Mouse (Mus musculus): ENCODE measurements around the gene Gm17660. TPM values are rescaled to one million over a fixed set of nuclear protein-coding genes. Genes with fewer than 3 reads are reported as not detected.

The Gm17660 gene
- total and polyA plus RNA-seq, 3 experiments, result not detected

DNA sequence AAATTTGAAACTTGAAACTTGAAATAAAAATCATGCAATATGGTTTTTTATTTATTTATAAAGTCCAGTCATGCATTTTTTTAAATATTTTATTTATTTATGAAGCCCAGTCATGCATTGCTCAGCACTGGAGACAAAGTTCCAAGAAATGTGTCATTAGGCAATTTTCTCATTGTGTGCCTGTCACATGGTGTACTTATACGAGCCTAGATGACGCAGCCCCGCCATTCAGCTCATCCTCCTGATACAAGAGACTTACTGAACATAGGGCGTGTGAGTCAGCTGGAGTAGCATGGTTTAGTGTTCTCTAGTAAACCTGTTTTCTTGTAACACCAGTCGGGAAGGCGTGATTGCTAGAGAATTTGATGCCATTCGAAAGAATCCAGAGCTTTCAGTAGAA is 21.1 kb downstream of the Gm17660 start:
- H3K9ac ChIP-seq (ENCODE audit: control insufficient read depth, low read depth, low read length, poor library complexity, severe bottlenecking), result no peak overlapping the region
- peaks cover 12 to 14% of the 10 kb centered on the region in 2 experiments for H3K36me3 ChIP-seq (ENCODE audit: control insufficient read depth in 1 of 2, insufficient read depth in 2 of 2, low read length in 2 of 2)
- H3K9me3 ChIP-seq (replicated peaks; ENCODE audit: insufficient read depth, low read length), result no peaks in the 10 kb centered on the region
- no peak for TF ChIP-seq GABPA (IDR thresholded peaks at IDR 0.05; ENCODE audit: low read depth, low read length)
- 0 out of 2 replicates have a peak, but pooled peaks cover 2% of the 10 kb centered on the region for H3K79me2 ChIP-seq (ENCODE audit: control insufficient read depth, insufficient read depth, low read length, poor library complexity)
- H3K4me3 ChIP-seq (ENCODE audit: control insufficient read depth in 1 of 2, insufficient read depth in 1 of 2, low read depth in 2 of 2, low read length in 2 of 2), result no peak overlapping the region
- H3K4me1 ChIP-seq (ENCODE audit: control insufficient read depth in 1 of 2, insufficient read depth in 2 of 2, low read length in 2 of 2), result peaks cover 6 to 11% of the 10 kb centered on the region in 2 experiments
- H3K27me3 ChIP-seq (ENCODE audit: control insufficient read depth in 1 of 2, insufficient read depth in 2 of 2, low read length in 2 of 2), result no peaks in the 10 kb centered on the region
- DNase-seq (ENCODE audit: low read depth, low spot score), result no peak
- no peak overlapping the region for H3K27ac ChIP-seq (ENCODE audit: control insufficient read depth, low read depth, low read length)

DNA sequence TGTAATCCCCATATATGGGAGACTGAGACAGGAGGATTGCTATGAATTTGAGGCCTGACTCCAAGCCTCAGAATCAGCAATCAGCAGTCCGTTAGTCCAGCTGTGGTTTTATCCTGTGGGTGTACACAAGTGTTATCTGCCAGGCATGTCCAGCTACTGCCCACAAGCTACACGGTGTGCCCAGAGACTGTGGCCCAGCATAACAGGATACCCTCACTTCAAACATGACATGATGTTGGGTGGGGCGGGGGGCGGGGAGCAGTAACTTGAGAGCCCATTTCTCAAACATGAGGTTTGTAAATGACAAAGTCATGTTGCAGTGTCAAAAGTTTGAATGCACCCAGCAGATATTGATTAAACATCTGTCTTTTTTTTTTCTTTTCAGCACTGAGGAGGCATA is 21.6 kb downstream of the Gm17660 start:
- TF ChIP-seq HCFC1 (IDR thresholded peaks at IDR 0.05; ENCODE audit: low read depth, low read length), result no peak
- TF ChIP-seq ELF1 (IDR thresholded peaks at IDR 0.05; ENCODE audit: low read depth, low read length), result no peak
- TF ChIP-seq UBTF (IDR thresholded peaks at IDR 0.05; ENCODE audit: borderline replicate concordance, insufficient read depth, low read depth, low read length), result no peak
- TF ChIP-seq MEF2A (IDR thresholded peaks at IDR 0.05; ENCODE audit: extremely low read depth, insufficient replicate concordance, low read depth, low read length, poor library complexity, severe bottlenecking), result no peak
- Histone ChIP-seq H3K27me3 (ENCODE audit: control insufficient read depth in 1 of 2, insufficient read depth in 2 of 2, low read length in 2 of 2) (no peaks in the 10 kb centered on the region), H3K4me3 (ENCODE audit: control insufficient read depth in 1 of 2, insufficient read depth in 1 of 2, low read depth in 2 of 2, low read length in 2 of 2) (no peak overlapping the region), H3K4me1 (ENCODE audit: control insufficient read depth in 1 of 2, insufficient read depth in 2 of 2, low read length in 2 of 2) (peaks cover 6 to 8% of the 10 kb centered on the region in 2 experiments), H3K79me2 (ENCODE audit: control insufficient read depth, insufficient read depth, low read length, poor library complexity) (0 out of 2 replicates have a peak, but pooled peaks cover 2% of the 10 kb centered on the region), H3K9ac (ENCODE audit: control insufficient read depth, low read depth, low read length, poor library complexity, severe bottlenecking) (no peak overlapping the region), H3K27ac (ENCODE audit: control insufficient read depth, low read depth, low read length) (no peak overlapping the region), H3K36me3 (ENCODE audit: control insufficient read depth in 1 of 2, insufficient read depth in 2 of 2, low read length in 2 of 2) (peaks cover 12 to 14% of the 10 kb centered on the region in 2 experiments), H3K9me3 (replicated peaks; ENCODE audit: insufficient read depth, low read length) (no peaks in the 10 kb centered on the region)
- DNase-seq (ENCODE audit: low read depth, low spot score), result no peak

- peaks cover 6 to 8% of the 10 kb centered on the region in 2 experiments for H3K4me1 ChIP-seq (ENCODE audit: control insufficient read depth in 1 of 2, insufficient read depth in 2 of 2, low read length in 2 of 2)
- peak; percentile 43 for DNase-seq (ENCODE audit: low read depth, low spot score)
- TF ChIP-seq SMC3 (IDR thresholded peaks at IDR 0.05; ENCODE audit: low read depth, low read length), result no peak
- TF ChIP-seq POLR2A (IDR thresholded peaks at IDR 0.05; ENCODE audit: control insufficient read depth in 1 of 2, insufficient read depth in 1 of 2, low read depth in 1 of 2, low read length in 2 of 2, poor library complexity in 1 of 2), result no peak
- TF ChIP-seq KAT2A (conservative IDR thresholded peaks at IDR 0.05; ENCODE audit: low read depth, low read length), result no peak
- no peak for TF ChIP-seq MXI1 (IDR thresholded peaks at IDR 0.05; ENCODE audit: low read depth, low read length)
- no peak for TF ChIP-seq ZC3H11A (IDR thresholded peaks at IDR 0.05; ENCODE audit: low read depth, low read length)
- no peak for TF ChIP-seq RAD21 (IDR thresholded peaks at IDR 0.05; ENCODE audit: low read depth, low read length)
- no peak for TF ChIP-seq MAZ (IDR thresholded peaks at IDR 0.05; ENCODE audit: low read depth, low read length)
- no peak for TF ChIP-seq MYB (IDR thresholded peaks at IDR 0.05; ENCODE audit: low read depth, low read length)
- peak; percentile 82 for TF ChIP-seq GATA1 (IDR thresholded peaks at IDR 0.05; ENCODE audit: low read depth, low read length)
- no peak for TF ChIP-seq BHLHE40 (IDR thresholded peaks at IDR 0.05; ENCODE audit: borderline replicate concordance, low read depth, low read length)
- TF ChIP-seq MYC (IDR thresholded peaks at IDR 0.05; ENCODE audit: low read depth, low read length), result no peak
- no peak for TF ChIP-seq JUND (IDR thresholded peaks at IDR 0.05; ENCODE audit: low read depth, low read length)
- no peak for TF ChIP-seq CHD2 (IDR thresholded peaks at IDR 0.05; ENCODE audit: low read length)
- peak; percentile 54; the same call in 1 of the 2 replicates for TF ChIP-seq TCF12 (IDR thresholded peaks at IDR 0.05; ENCODE audit: low read depth, low read length)
- TF ChIP-seq CHD1 (IDR thresholded peaks at IDR 0.05; ENCODE audit: low read depth, low read length), result no peak
- TF ChIP-seq EP300 (IDR thresholded peaks at IDR 0.05; ENCODE audit: low read depth in 1 of 2, low read length in 2 of 2), result peak; percentile 35 to 81
- TF ChIP-seq ZKSCAN1 (IDR thresholded peaks at IDR 0.05; ENCODE audit: low read depth, low read length), result 0 out of 2 replicates have a peak, but pooled peaks have one; percentile 45
- no peak for TF ChIP-seq USF1 (IDR thresholded peaks at IDR 0.05; ENCODE audit: low read depth, low read length)
- TF ChIP-seq ELF1 (IDR thresholded peaks at IDR 0.05; ENCODE audit: low read depth, low read length), result no peak
- TF ChIP-seq USF2 (IDR thresholded peaks at IDR 0.05; ENCODE audit: borderline replicate concordance in 1 of 2, insufficient read depth in 1 of 2, low read depth in 1 of 2, low read length in 2 of 2), result no peak
- no peak for TF ChIP-seq ZMIZ1 (IDR thresholded peaks at IDR 0.05; ENCODE audit: low read depth, low read length)
- TF ChIP-seq CTCF (IDR thresholded peaks at IDR 0.05 in 2 of 3, conservative IDR thresholded peaks at IDR 0.05 in 1 of 3; ENCODE audit: control insufficient read depth in 1 of 3, insufficient read depth in 1 of 3, low read depth in 2 of 3, low read length in 3 of 3, poor library complexity in 1 of 3, severe bottlenecking in 1 of 3), result no peak
Observed at GRCm38 (mm10) chr5:104054938-104055337, 22.5 kb downstream of the Gm17660 start.

More at GRCm38 (mm10) chr5:104054938-104055337, 22.5 kb downstream of the Gm17660 start:
- Histone ChIP-seq H3K9me3 (replicated peaks; ENCODE audit: insufficient read depth, low read length) (no peaks in the 10 kb centered on the region), H3K36me3 (ENCODE audit: control insufficient read depth in 1 of 2, insufficient read depth in 2 of 2, low read length in 2 of 2) (peaks cover 12 to 14% of the 10 kb centered on the region in 2 experiments), H3K9ac (ENCODE audit: control insufficient read depth, low read depth, low read length, poor library complexity, severe bottlenecking) (no peak overlapping the region), H3K4me3 (ENCODE audit: control insufficient read depth in 1 of 2, insufficient read depth in 1 of 2, low read depth in 2 of 2, low read length in 2 of 2) (no peak overlapping the region), H3K27ac (ENCODE audit: control insufficient read depth, low read depth, low read length) (peak overlapping the region; percentile 35), H3K27me3 (ENCODE audit: control insufficient read depth in 1 of 2, insufficient read depth in 2 of 2, low read length in 2 of 2) (no peaks in the 10 kb centered on the region), H3K79me2 (ENCODE audit: control insufficient read depth, insufficient read depth, low read length, poor library complexity) (peaks cover 2% of the 10 kb centered on the region; the same call in 1 of the 2 replicates)
